Mouse (Mus musculus) cerebellum, adult 18-20 months (tissue): ENCODE results near the gene Hoxa5.

Experiments used
- DNase-seq, 2 experiments: peaks; one replicate each; pipeline ENCODE4 v3.0.0; 2021

Gene Hoxa5

GRCm38 (mm10) chr6:52174968-52175751, 29.2 kb downstream of the Hoxa5 start:
- no peak for DNase-seq

GRCm38 (mm10) chr6:52173648-52174047, 30.7 kb downstream of the Hoxa5 start:
- DNase-seq, result no peak

GRCm38 (mm10) chr6:52172501-52172900, 31.9 kb downstream of the Hoxa5 start:
- no peak for DNase-seq

- no peak for DNase-seq
Observed at GRCm38 (mm10) chr6:52171938-52172337, 32.4 kb downstream of the Hoxa5 start.

- DNase-seq, result no peak
Observed at GRCm38 (mm10) chr6:52171331-52171730, 33.1 kb downstream of the Hoxa5 start.

GRCm38 (mm10) chr6:52170898-52171223, 33.5 kb downstream of the Hoxa5 start:
- DNase-seq, result no peak

- DNase-seq, result no peak
Observed at GRCm38 (mm10) chr6:52170166-52170897, 34.1 kb downstream of the Hoxa5 start.

- no peak for DNase-seq
Observed at GRCm38 (mm10) chr6:52169499-52170165, 34.8 kb downstream of the Hoxa5 start.

- no peak for DNase-seq
Observed at GRCm38 (mm10) chr6:52168191-52169055, 36.0 kb downstream of the Hoxa5 start.

- DNase-seq, result no peak
Observed at GRCm38 (mm10) chr6:52167736-52168161, 36.6 kb downstream of the Hoxa5 start.

- no peak for DNase-seq
Observed at GRCm38 (mm10) chr6:52167176-52167575, 37.2 kb downstream of the Hoxa5 start.

GRCm38 (mm10) chr6:52166431-52167077, 37.8 kb downstream of the Hoxa5 start:
- no peak for DNase-seq

- no peak for DNase-seq
Observed at GRCm38 (mm10) chr6:52165441-52166370, 38.7 kb downstream of the Hoxa5 start.

- no peak for DNase-seq
Observed at GRCm38 (mm10) chr6:52164626-52165440, 39.6 kb downstream of the Hoxa5 start, which contains the start of gene Hoxa2. TSS of gene Hoxa2 (minus strand) at chr6:52164831.

- no peak for DNase-seq
Observed at GRCm38 (mm10) chr6:52164051-52164625, 40.2 kb downstream of the Hoxa5 start.

GRCm38 (mm10) chr6:52163366-52164031, 40.9 kb downstream of the Hoxa5 start:
- no peak for DNase-seq

GRCm38 (mm10) chr6:52162611-52163365, 41.6 kb downstream of the Hoxa5 start:
- no peak for DNase-seq

GRCm38 (mm10) chr6:52162093-52162380, 42.4 kb downstream of the Hoxa5 start:
- no peak for DNase-seq
